Comparison of ENCODE assay signal across 22 mouse cellular contexts in the genomic region with DNA sequence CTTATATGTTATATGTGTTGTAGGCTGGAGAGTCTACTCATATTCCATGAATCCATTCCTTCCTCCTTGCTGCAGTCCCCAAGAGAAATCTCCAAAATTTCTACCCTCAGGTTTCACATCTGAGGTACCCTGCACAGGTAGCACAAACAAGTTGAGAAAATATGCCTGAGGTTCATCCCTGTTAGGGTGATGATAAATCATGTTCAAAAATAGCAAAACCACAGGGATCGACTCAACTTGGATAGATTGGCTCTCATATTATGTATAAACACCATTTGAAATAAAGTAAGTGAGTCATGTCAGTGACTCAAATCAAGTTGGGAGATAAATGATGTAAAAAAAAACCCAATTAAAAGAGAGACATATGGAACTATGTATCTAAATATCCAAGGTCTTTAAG. TPM values are rescaled to one million over a fixed set of nuclear protein-coding genes. Genes with fewer than 3 reads are reported as not detected.
DNase-seq lines count a peak whose midpoint lies in the region; ATAC-seq lines count a peak whose summit lies in the region.
"Had no signal": no experiment of that assay in that cellular context is flagged by ENCODE, and none has a peak within 500 bp of the region (broad histone marks: within the 10 kb centered on the region; RNA-seq: fewer than 3 reads in every experiment).

A gene (minus strand): TSS at position 101 of the 400 bp plus-strand sequence.

- WGBS in heart, embryonic 12.5 days: 78% methylated on average over 1 of the region's 1 CpGs

- peak; percentile 1 for DNase-seq in brain, adult 2 months (ENCODE audit: low read depth, low spot score)
- DNase-seq in telencephalon, adult 2 months (ENCODE audit: low read depth, low spot score): peak; percentile 0
- no peak for DNase-seq in testis, postnatal 14 days (ENCODE audit: low spot score)
- DNase-seq: adrenal gland, adult 2 months; adrenal gland, adult 8-10 months; adrenal gland, postnatal 10 days; adrenal gland, postnatal 14 days; adrenal gland, postnatal 25 days; adrenal gland, postnatal 36 days; B cell, adult 2 months; cerebellum, adult 11 months; cerebellum, adult 11-12 months; cerebellum, adult 18-20 months; cerebellum, adult 2 months had no signal

- no peaks in the 10 kb centered on the region for H3K36me3 ChIP-seq in heart, embryonic 12.5 days
- H3K36me3 ChIP-seq: G1E had no signal

- ATAC-seq in heart, embryonic 12.5 days (ENCODE audit: insufficient number of reproducible peaks, low FRiP score): no peak
- ATAC-seq: activated CD4-positive, CD25-positive, alpha-beta regulatory T cell, adult 4 months; CD4-positive, CD25-positive, alpha-beta regulatory T cell, adult 4 months; Patski had no signal

- no peak within 1 kb of the TSS for H3K4me2 ChIP-seq in heart, embryonic 12.5 days

- no peak within 1 kb of the TSS for H3K27ac ChIP-seq in heart, embryonic 12.5 days (ENCODE audit: poor library complexity, severe bottlenecking)

- H3K9me3 ChIP-seq in heart, embryonic 12.5 days (replicated peaks): no peaks in the 10 kb centered on the region
- H3K9me3 ChIP-seq: G1E had no signal

- H3K9ac ChIP-seq in heart, embryonic 12.5 days: no peak within 1 kb of the TSS

- no peaks in the 10 kb centered on the region for H3K27me3 ChIP-seq in heart, embryonic 12.5 days (replicated peaks)
- H3K27me3 ChIP-seq: CH12.LX had no signal

- no peaks in the 10 kb centered on the region for H3K4me1 ChIP-seq in heart, embryonic 12.5 days (replicated peaks)

- no peak within 1 kb of the TSS for H3K4me3 ChIP-seq in heart, embryonic 12.5 days

RNA-seq across cellular contexts. Expression of the gene that starts here (rescaled TPM):
- not detected in 2 replicates for polyA plus RNA-seq in heart, embryonic 12.5 days (2016; fragmentation: Nextera tagmentation; extraction: Ambion mirVana)
- polyA plus RNA-seq: adrenal gland, adult 2 months; brain, embryonic 14.5 days; C2C12; cerebellum, adult 2 months; G1E; Patski had no signal
